Mouse (Mus musculus): Measurements from ENCODE around the gene Clnk. TPM values are rescaled to one million over a fixed set of nuclear protein-coding genes. Genes with fewer than 3 reads are reported as not detected.

Gene Clnk
- total RNA-seq, 2 experiments from 2014 or later = 2.1 TPM; not detected in 1

Other genes with a start within 250 kb of the Clnk start
- gene Zfp518b, start 192.0 kb downstream of the Clnk start, total RNA-seq (2014; fragmentation: Nextera tagmentation) = 2.7 and 3.6 TPM in 2 replicates
- gene Zfp518b, start 192.0 kb downstream of the Clnk start, total RNA-seq (2017) = 5.3 and 6.2 TPM in 2 replicates

Measured in megakaryocyte-erythroid progenitor cell, adult 5-6 weeks (primary cell).